Mouse (Mus musculus) gastrocnemius, postnatal 14 days (tissue): ENCODE measurements around the gene Fbxo36. TPM values are rescaled to one million over a fixed set of nuclear protein-coding genes. Genes with fewer than 3 reads are reported as not detected.

Experiments
- DNase-seq: peaks from one replicate; pipeline ENCODE4 v3.0.0; 2021; ENCODE audit warnings: mixed read lengths
- intact Hi-C: fragments of 180-260 bp; cut with DNase I; formaldehyde crosslinking; loops from one replicate; pipeline ENCODE4 v1.15.1; 2025; ENCODE audit warnings: low total_unique reads
- long read RNA-seq, 2 experiments: library from polyadenylated mRNA; stranded (forward); transcript quantifications; one replicate each; pipeline ENCODE4 v2.0.0; 2021
- total RNA-seq, 2 experiments: library from RNA; stranded (reverse); gene quantifications; 2 replicates each; pipeline ENCODE4 v1.2.3; 2021

Gene Fbxo36
- 1 to 10 TPM; 1.5 to 1.8 TPM for total RNA-seq
- long read RNA-seq, experiment 1, partial matches to known transcripts = 0 of 4 reads
- long read RNA-seq, experiment 1, other reads (novel, unspliced or antisense) = 2 of 4 reads
- long read RNA-seq, experiment 2, partial matches to known transcripts = 0 of 1 reads
- long read RNA-seq, experiment 2, other reads (novel, unspliced or antisense) = 0 of 1 reads

GRCm38 (mm10) chr1:84839309-84840017 lies at the start of gene Fbxo36:
Gene Fbxo36, plus strand, starts transcription at chr1:84839841.
- intact Hi-C loops = no loop called here
- peak; percentile 94 for DNase-seq

GRCm38 (mm10) chr1:84791393-84791792 lies 48.2 kb upstream of the Fbxo36 start:
- DNase-seq = no peak
- intact Hi-C loops = no loop called here

DNA sequence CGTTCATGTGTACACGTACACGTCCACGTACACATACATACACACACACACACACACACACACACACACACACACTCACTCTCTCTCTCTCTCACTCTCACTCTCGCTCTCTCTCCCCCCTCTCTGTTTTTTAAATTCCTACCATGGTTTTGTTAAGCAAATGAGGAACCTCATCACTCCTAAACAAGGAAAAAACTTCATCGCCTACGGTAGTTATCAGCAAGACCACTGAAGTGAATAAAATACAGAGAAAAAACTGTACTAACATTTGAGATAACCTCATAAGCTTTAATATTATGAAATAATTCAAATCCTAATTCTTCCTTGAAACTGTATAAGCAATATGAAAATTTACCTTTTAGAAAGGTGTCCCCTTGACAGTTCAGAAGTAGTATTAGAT lies 44.3 kb upstream of the Fbxo36 start:
- no peak for DNase-seq
- intact Hi-C loops = no loop called here

DNA sequence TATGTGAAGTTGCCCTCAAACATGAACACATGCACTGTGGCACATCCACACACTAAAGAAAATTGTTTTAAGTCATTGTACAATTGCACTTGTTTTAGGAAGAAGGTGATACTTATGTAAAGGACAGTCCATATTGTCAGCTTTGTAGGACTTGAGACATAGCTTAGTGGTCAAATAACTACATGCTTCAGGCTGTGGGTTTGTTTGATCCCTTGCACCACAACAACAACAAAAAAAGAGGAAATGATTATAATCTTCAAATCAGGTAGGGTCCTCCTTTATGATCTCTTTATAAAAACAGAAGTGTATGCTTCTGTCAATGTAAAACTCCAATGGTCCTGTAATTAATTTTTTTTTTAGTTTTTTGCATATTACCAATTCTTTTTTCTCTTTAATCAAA lies 40.5 kb upstream of the Fbxo36 start:
- intact Hi-C loops = no loop called here
- no peak for DNase-seq

GRCm38 (mm10) chr1:84803788-84804187 lies 35.9 kb upstream of the Fbxo36 start:
- no peak for DNase-seq
- intact Hi-C loops = no loop called here

DNA sequence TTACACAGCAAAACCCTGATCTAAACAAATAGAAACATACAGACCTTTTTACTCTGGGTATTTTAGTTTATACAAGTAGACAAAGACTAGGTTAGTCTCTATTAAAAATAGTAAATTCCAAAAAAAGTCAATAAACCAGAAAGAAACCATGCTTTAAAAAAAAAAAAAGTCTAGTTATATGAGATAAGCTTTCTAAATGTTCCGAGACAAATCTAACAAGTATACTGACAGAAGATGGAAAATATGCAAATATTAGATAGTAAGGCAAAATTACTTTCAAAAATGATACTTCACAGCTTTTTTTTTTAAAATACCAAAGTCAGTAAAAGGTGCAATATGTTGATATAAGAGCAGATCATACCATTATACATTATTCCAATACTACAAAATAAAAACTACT lies 22.0 kb upstream of the Fbxo36 start:
- DNase-seq = no peak
- intact Hi-C loops = no loop called here

GRCm38 (mm10) chr1:84825091-84825490 lies 14.6 kb upstream of the Fbxo36 start:
- intact Hi-C loops = no loop called here
- peak; percentile 9 for DNase-seq

DNA sequence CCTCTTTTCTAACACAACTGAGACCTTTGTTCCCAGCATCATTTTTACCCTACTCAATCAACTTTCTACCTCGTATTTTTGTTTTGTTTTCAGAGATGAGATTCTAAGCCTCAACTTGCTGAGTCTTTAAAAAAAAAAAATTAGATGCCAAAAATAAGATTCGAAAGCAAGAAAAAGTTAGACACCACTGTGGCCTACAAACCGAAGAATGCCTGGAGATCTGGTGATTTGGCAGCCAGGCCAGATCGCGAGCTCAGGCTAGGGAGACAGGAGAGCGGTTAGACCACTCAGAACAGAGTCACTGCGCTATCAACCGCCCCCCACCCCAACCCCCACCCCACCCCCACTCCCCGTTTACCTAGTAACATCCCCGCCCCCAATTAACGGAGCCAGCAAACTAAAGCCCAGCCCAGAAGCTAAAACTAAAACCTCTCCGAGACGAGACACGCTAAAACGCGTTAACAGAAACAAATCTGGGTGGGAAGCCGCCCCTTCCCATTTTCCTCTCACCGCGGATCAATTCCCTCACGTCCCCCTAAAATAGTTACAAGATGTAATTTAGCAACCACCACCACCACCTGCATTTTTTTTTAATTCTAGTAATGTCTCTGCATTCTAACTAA lies 2.0 kb upstream of the Fbxo36 start:
- no peak for DNase-seq

DNA sequence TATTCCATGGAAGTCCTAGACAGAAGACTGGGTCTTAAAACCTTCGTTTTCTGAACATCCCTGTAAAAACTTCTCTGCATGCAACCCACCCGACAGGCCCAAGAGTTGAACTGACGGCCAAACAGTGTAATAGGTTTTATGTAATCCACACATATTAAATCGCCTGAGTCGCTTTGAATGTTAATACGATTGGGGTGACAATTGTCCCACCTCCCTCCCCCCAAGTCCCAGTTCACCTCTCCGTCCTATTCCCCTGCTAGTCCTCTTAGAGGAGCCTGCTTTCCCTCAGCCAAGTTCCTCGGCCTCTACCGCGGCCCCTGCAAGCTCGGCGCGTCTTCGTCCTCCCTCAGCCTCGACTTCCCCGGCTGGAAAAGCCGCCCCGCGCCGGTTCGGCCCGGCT lies 1.5 kb upstream of the Fbxo36 start:
- intact Hi-C loops = no loop called here
- no peak for DNase-seq

More for the DNA sequence above, 2.0 kb upstream of the Fbxo36 start:
- intact Hi-C loops = no loop called here

- peak; percentile 79 for DNase-seq
- intact Hi-C loops = no loop called here
Observed at GRCm38 (mm10) chr1:84838621-84839151, 955 bp upstream of the Fbxo36 start.

DNA sequence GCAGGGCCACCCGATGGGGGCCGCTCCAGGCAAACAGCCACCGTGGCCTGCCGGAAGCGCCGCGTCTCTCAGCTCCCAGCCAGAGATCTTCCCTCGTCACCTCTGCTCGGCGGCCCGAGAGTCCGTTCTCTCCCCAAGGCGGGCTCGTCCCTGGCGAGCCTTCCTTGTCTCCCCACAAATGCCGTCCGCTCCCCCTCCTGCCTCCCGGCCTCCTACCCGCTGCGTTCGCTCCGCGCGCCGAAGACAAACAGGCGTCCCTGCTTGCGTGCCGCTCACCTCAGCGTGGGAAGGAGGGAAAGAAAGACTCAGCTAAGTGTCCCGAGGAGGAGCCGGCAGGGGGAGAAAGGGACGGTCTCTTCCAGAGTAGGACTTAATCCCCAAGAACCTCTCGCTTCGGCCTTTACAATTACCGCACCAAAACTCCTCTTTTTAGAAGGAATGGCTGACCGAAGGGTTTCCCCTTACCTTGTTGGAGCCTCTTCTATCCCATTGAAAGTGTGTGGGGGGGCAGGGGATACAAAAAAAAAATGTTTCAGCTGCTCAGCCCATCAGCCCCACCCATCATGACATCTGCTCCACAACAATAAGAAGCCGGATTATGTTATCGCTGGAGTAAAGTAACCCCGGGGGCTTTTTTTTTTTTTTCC lies 500 bp downstream of the Fbxo36 start, which contains the start of gene Trip12:
Gene Trip12, minus strand, starts transcription at position 499 of the 647 bp plus-strand sequence.
- intact Hi-C loops = no loop called here
- DNase-seq = no peak

- no peak for DNase-seq
- intact Hi-C loops = no loop called here
Observed at GRCm38 (mm10) chr1:84841061-84841460, 1.4 kb downstream of the Fbxo36 start.

- intact Hi-C loops = no loop called here
- no peak for DNase-seq
Observed at GRCm38 (mm10) chr1:84843366-84843765, 3.7 kb downstream of the Fbxo36 start.

- intact Hi-C loops = no loop called here
- DNase-seq = no peak
Observed at GRCm38 (mm10) chr1:84847698-84848097, 8.1 kb downstream of the Fbxo36 start.

DNA sequence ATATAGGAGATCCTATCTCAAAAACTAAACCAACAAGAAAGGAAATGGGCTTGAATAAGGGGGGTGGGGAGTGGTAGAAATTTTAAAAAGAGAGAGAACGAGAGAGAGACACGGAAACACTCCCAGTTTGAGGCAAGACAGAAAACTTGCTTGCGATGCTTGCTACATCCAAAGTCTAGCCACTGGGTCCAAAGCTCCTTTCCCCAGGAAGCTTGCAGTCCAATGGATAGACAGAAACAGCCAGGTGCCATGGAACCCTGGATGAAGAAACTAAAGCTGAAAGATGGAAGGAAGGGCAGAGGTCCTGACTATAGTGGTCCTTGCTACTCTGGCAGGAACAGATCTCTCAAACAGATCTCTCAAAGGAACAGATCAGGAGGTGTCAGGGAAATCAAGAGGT lies 8.7 kb downstream of the Fbxo36 start:
- intact Hi-C loops = no loop called here

DNA sequence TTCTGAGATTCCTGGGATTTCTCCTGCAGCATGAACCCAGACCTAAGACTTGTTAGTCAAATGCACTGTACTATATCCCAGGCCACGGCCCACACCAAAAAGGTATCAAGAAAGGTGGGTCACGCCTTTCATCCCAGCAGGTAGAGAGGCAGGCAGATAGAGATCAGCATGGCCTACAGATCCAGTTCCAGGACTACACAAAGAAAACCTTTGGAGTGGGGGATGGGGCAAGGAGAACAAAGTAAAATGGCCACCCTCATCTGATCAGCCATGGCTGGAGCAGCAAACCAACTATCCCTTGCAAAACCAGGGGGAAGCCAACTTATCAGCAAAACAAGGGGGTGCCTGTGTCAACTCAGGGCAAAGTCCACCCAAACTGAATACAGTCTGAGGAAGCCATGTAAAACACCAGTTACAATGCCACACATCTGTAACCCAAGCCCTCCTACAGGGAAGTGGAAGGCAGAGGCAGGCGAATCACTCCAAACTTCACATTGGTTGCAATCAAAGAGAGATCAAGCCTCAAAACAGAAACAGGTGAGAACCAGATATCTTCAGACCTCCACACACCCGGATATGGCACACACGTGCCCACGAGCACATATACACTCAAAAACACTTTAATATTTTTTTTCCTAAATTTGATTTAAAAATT lies 9.3 kb downstream of the Fbxo36 start:
- DNase-seq = no peak
- intact Hi-C loops = no loop called here

More for the DNA sequence above, 8.7 kb downstream of the Fbxo36 start:
- DNase-seq = no peak

DNA sequence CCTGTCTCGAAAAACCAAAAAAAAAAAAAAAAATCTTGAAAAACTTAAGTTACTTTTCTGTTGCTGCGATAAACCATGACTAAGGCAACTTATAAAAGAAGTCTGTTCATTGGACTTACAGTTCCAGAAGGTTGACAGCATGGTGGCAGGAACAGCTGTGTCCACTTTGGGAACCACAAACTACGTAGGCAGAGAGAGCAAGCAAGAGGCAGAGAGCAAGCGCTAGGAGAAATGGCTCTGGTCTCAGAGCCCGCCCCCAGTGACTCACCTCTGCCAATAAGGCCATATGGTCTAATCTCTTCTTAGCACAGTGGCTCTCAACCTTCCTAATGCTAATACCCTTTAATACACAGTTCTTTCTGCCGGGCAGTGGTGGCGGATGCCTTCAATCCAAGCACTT lies 10.2 kb downstream of the Fbxo36 start:
- intact Hi-C loops = no loop called here
- no peak for DNase-seq

DNA sequence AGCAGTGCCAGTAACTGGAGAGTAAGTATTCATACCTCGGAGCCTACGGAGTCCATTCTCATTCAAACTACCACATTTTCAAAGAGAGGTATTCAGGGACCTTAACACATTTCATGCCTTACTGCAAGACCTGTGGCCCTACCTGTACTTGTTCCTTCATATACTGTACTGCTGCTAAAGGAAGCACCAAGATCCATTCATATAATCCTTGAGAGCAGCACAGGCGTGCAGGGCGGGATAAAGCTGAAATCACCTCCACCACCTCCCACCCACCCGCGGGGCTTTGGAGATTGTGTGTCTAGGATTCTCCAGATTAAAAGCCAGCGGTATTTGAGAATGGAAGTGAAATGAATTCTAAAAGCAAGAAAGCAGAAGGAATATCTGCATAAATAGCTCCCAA lies 10.8 kb downstream of the Fbxo36 start:
- intact Hi-C loops = no loop called here
- DNase-seq = no peak

DNA sequence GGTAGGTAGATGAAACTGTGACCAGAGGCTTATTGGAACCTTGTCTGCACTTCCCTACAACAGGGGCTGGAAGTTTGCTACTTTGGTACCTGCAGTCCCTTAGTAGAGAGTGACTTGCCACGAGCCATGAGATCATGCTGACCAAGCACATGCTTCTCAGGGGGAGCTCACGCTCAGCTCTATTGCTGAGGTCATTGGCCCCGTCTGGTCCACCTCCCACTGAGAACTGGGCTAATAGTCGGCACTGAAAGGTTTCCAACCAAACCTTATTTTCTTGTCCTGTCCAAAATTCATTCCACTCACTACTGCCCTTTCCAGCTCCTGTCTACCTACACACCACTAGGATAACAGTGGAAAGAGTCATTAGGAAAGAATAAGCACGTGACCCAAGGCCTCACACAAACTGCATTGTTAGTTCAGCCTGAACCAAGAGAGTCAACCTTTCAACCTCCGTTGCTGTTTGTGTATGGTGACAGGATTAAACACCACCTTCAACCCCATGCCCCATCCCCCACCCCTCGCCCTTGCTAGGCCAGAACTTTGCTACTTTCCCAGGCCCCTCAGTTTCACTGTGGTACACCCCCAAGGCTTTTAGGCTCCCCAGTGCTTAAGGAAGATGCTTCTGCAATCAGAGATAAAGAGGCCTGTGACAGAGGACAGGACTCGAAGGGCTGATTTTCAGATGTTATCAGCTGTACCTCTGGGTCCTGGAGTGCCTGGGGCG lies 12.0 kb downstream of the Fbxo36 start:
- no peak for DNase-seq

More for the DNA sequence above, 12.0 kb downstream of the Fbxo36 start:
- intact Hi-C loops = no loop called here
